Mouse (Mus musculus): ENCODE data around the gene Sirpb1a. TPM values are rescaled to one million over a fixed set of nuclear protein-coding genes. Genes with fewer than 3 reads are reported as not detected.

Gene Sirpb1a
- 4.6 TPM for polyA plus RNA-seq (2014; fragmentation: Illumina TruSeq; extraction: RNeasy Lipid Tissue Mini Kit (QIAGEN cat#74804); ENCODE audit: insufficient read depth, low read depth, low replicate concordance)

DNA sequence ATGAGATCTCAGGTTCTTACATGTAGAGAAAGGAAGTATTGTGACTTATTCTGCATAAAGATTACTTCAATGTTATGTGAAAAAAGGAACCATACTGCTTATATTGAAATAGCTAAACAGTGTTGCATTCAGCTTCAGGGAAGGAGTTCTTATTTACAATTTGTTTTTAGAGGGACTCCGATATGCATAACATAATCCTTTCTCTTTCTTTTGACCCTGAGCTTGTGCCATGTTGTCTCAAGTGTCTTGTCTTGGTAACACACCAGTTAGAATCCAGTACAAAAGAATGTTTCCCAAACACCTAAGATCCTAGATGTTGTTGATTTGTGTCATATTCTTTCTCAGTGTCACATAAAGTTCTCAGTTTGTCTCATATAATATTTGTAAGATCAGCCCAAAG, at the start of gene Sirpb1a:
Gene Sirpb1a, minus strand, starts transcription at position 74 of the 400 bp plus-strand sequence.

DNA sequence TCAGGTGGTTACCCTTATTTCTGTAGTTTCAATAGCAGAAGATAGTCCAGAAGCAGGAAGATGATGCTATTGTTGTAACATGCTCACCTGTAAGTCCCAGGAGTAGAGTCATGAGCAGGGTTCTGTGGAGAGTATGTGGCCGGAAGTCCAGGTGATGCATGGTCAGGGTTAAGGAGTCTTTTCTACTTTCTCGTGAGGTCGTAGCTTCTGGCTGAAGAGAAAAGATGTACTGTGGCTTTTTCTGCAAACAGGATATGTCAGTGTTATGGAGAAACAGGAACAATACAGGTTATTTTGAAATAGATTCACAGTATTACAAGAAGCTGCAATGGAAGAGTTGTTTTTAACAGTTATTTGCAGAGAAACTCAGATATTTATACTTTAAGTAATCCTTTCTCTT, 94.3 kb downstream of the Sirpb1a start, which contains the start of gene Gm9733:
Gene Gm9733, minus strand, starts transcription at position 240 of the 400 bp plus-strand sequence.

Other genes with a start within 250 kb of the Sirpb1a start
- 6.6 TPM for gene Gm9733, start 94.2 kb downstream of the Sirpb1a start, polyA plus RNA-seq (2014; fragmentation: Illumina TruSeq; extraction: RNeasy Lipid Tissue Mini Kit (QIAGEN cat#74804); ENCODE audit: insufficient read depth, low read depth, low replicate concordance)
- gene Sirpb1b, start 148.5 kb upstream of the Sirpb1a start, polyA plus RNA-seq (2014; fragmentation: Illumina TruSeq; extraction: RNeasy Lipid Tissue Mini Kit (QIAGEN cat#74804); ENCODE audit: insufficient read depth, low read depth, low replicate concordance), result 6.4 TPM

Data from lung, adult 10 weeks (tissue).